Mouse (Mus musculus) embryonic facial prominence, embryonic 14.5 days (tissue): Measurements from ENCODE around the gene Mns1. TPM values are rescaled to one million over a fixed set of nuclear protein-coding genes. Genes with fewer than 3 reads are reported as not detected.
A peak's percentile ranks its signal among the peaks of the same experiment; 100 is the strongest.
"Not testable (repeated sequence)": the region's sequence is repeated elsewhere in the genome, so short reads cannot be mapped to it uniquely, and the experiment has no call there.

Source experiments
- ATAC-seq: fragments of 200-750 bp; cut with Nextera tagmentation; 2 replicates; pipeline ENCODE4 v1.8.0; 2017; ENCODE audit warnings: low read depth, moderate number of reproducible peaks, moderate TSS enrichment
- DNase-seq: peaks from one replicate; pipeline ENCODE4 v3.0.0-alpha.2; 2015; ENCODE audit warnings: low spot score
- H3K27ac ChIP-seq: fragments of 300-500 bp; sonication (generic); replicated peaks from 2 replicates; pipeline ENCODE4 v1.5.1; 2014; ENCODE audit warnings: low read depth, mild to moderate bottlenecking, low read length, moderate library complexity
- H3K27me3 ChIP-seq: fragments of 300-500 bp; sonication (generic); replicated peaks from 2 replicates; pipeline ENCODE4 v1.6.1; 2014; ENCODE audit warnings: low read length; ENCODE audit not compliant: control insufficient read depth, insufficient read depth
- H3K36me3 ChIP-seq: fragments of 300-500 bp; sonication (generic); 2 replicates; pipeline ENCODE4 v1.6.1; 2014; ENCODE audit warnings: low read length, mixed read lengths; ENCODE audit not compliant: control insufficient read depth, insufficient read depth
- H3K4me1 ChIP-seq: fragments of 300-500 bp; sonication (generic); 2 replicates; pipeline ENCODE4 v1.6.1; 2014; ENCODE audit warnings: antibody characterized with exemption, low read length; ENCODE audit not compliant: control insufficient read depth, insufficient read depth
- H3K4me2 ChIP-seq: fragments of 300-500 bp; sonication (generic); 2 replicates; pipeline ENCODE4 v1.6.1; 2014; ENCODE audit warnings: low read depth, mild to moderate bottlenecking, low read length, moderate library complexity, mixed read lengths
- H3K4me3 ChIP-seq: fragments of 300-500 bp; sonication (generic); 2 replicates; pipeline ENCODE4 v1.5.1; 2014; ENCODE audit warnings: low read depth, mild to moderate bottlenecking, low read length
- H3K9ac ChIP-seq: fragments of 300-500 bp; sonication (generic); 2 replicates; pipeline ENCODE4 v1.6.1; 2014; ENCODE audit warnings: low read depth, mild to moderate bottlenecking, low read length, moderate library complexity, mixed read lengths
- H3K9me3 ChIP-seq: fragments of 300-500 bp; sonication (generic); 2 replicates; pipeline ENCODE4 v1.6.1; 2016; ENCODE audit warnings: low read length; ENCODE audit not compliant: control insufficient read depth
- WGBS: fragments of 180-500 bp; shearing (Covaris S2); extraction: QIAGEN DNeasy Blood & Tissue Kit; methylation state at CpG from one replicate; pipeline ENCODE4 v1.1.7; 2014; 5-methylcytosine and 5-hydroxymethylcytosine counted together
- polyA plus RNA-seq: library from polyadenylated mRNA; unstranded; fragments of >200 nt; fragmentation: Nextera tagmentation; extraction: Ambion mirVana; gene quantifications from 2 replicates; pipeline ENCODE4 v1.2.1, GENCODE M21; 2014

Mns1 gene
- polyA plus RNA-seq, 1 experiment from 2014 or later, result 24.3 TPM

DNA sequence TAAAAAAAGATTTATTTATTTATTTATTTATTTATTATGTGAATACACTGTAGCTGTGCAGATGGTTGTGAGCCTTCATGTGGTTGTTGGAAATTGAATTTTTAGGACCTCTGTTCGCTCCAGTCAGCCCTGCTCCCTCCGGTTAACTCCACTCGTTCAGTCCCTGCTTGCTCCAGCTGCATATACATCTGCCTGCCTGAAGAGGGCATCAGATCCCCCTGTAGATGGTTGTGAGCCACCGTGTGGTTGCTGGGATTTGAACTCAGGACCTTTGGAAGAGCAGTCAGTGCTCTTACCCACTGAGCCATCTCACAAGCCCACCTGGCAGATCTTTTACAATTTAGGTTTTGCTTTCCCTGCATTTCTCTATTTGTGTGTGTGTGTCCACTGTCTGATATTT lies 36.0 kb upstream of the Mns1 start:
- not testable (repeated sequence) for DNase-seq, H3K4me3 ChIP-seq, H3K9me3 ChIP-seq, H3K27ac ChIP-seq, H3K4me1 ChIP-seq, H3K9ac ChIP-seq, H3K27me3 ChIP-seq, H3K36me3 ChIP-seq, ATAC-seq, H3K4me2 ChIP-seq
- WGBS, result 69% methylated on average over 4 of the region's 4 CpGs

GRCm38 (mm10) chr9:72403421-72403820 lies 34.4 kb upstream of the Mns1 start:
- H3K9me3 ChIP-seq, result no peaks in the 10 kb centered on the region
- WGBS, result 71% methylated on average over 6 of the region's 6 CpGs
- no peaks in the 10 kb centered on the region for H3K27me3 ChIP-seq
- no peak overlapping the region for H3K9ac ChIP-seq
- H3K36me3 ChIP-seq, result no peaks in the 10 kb centered on the region
- no peak overlapping the region for H3K27ac ChIP-seq
- H3K4me1 ChIP-seq, result no peaks in the 10 kb centered on the region
- DNase-seq (no peak), ATAC-seq (no peak)
- H3K4me2 ChIP-seq, result no peak overlapping the region
- H3K4me3 ChIP-seq, result no peak overlapping the region

DNA sequence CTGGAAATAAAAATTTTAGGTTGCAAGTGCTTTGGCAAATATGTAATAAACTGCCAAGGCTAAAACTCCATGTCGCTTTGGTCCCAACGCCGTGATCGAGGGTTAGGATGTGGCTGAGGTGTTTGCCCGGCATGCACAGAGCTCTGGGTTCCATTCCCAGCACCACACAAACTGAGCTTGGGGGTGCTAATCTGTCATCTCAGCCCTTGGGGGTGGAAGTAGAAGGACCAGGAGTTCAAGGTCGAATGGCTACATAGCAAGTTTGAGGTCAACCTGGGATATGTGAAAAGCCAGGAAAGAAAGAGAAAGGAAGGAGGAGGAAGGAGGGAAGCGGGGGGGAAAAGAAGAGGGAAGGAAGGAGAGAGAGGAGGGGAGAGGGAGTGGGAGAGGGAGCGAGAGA lies 33.4 kb upstream of the Mns1 start:
- no peak overlapping the region for H3K27ac ChIP-seq

DNA sequence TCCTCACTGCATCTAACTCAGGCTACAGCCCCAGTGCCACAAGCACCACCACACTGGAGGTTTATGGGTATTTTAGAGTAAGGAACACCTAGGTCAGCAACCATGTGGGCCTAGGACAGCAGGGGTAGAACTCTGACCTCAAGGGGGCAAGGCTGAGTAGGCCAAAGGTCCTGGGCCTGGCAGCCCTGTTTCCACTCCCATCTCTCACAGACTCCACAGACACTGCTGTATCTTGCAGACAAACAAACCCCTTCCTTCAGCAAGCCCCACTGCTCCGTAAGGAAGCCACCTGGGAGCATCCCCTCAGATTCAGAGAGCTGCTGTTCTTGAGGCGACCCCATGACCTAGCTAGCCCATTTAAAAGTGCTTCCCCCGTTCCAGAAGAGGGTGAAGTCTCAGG lies 32.9 kb upstream of the Mns1 start:
- no peaks in the 10 kb centered on the region for H3K27me3 ChIP-seq
- no peak overlapping the region for H3K27ac ChIP-seq
- no peak overlapping the region for H3K4me2 ChIP-seq
- no peak overlapping the region for H3K9ac ChIP-seq
- DNase-seq (no peak), ATAC-seq (no peak)
- H3K4me1 ChIP-seq, result no peaks in the 10 kb centered on the region
- no peaks in the 10 kb centered on the region for H3K36me3 ChIP-seq
- no peak overlapping the region for H3K4me3 ChIP-seq
- no peaks in the 10 kb centered on the region for H3K9me3 ChIP-seq
- 78% methylated on average over 3 of the region's 3 CpGs for WGBS

More for the DNA sequence above, 33.4 kb upstream of the Mns1 start:
- no peaks in the 10 kb centered on the region for H3K9me3 ChIP-seq
- DNase-seq, result no peak
- WGBS, result 83% methylated on average over 8 of the region's 8 CpGs
- H3K9ac ChIP-seq, result no peak overlapping the region
- no peak for ATAC-seq
- no peaks in the 10 kb centered on the region for H3K4me1 ChIP-seq
- no peak overlapping the region for H3K4me3 ChIP-seq
- no peak overlapping the region for H3K4me2 ChIP-seq
- no peaks in the 10 kb centered on the region for H3K36me3 ChIP-seq
- no peaks in the 10 kb centered on the region for H3K27me3 ChIP-seq

DNA sequence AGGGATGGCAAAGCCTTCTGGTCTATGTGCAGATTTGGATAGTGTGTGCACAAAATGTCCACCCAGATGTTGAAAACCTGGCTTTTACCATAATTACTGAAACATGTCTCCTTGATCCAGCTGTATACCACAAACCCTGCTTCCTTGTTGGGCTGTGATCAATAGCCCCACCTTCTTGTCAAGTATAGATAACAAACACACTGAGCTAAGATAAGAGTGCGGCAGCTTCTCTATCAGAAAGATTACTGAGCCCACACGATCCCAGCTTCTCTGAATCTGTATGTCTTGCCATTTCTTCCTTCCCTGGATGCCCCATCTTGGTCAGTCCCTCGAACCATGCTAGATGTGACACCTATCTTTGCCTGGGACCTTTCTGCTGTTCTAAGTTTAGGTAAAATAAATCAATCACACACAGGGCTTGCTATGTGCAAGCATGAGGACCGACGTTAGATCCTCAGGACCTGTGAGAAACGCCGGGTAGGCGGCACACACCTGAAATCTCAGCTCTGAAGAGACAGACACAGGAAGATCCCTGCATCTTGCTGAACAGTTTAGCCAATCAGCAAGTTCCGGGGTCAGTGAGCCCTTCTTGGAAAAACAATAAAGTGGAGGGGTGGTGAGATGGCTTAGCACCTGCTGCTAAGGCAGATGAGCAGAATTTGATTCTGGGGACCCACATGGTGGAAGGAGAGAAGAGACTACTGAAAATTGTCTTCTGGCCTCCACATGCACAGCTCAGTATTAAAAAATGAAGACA lies 31.8 kb upstream of the Mns1 start:
- no peaks in the 10 kb centered on the region for H3K27me3 ChIP-seq
- no peak overlapping the region for H3K4me3 ChIP-seq
- DNase-seq (no peak), ATAC-seq (no peak)
- H3K4me2 ChIP-seq, result no peak overlapping the region
- no peak overlapping the region for H3K9ac ChIP-seq
- no peak overlapping the region for H3K27ac ChIP-seq
- no peaks in the 10 kb centered on the region for H3K4me1 ChIP-seq
- no peaks in the 10 kb centered on the region for H3K36me3 ChIP-seq
- WGBS, result 90% methylated on average over 9 of the region's 9 CpGs
- H3K9me3 ChIP-seq, result no peaks in the 10 kb centered on the region

- H3K9me3 ChIP-seq, result no peaks in the 10 kb centered on the region
- peak overlapping the region; percentile 27 for H3K4me3 ChIP-seq
- H3K4me2 ChIP-seq, result peak overlapping the region; percentile 47
- H3K36me3 ChIP-seq, result no peaks in the 10 kb centered on the region
- peak overlapping the region; percentile 39 for H3K9ac ChIP-seq
- H3K27me3 ChIP-seq, result no peaks in the 10 kb centered on the region
- DNase-seq (peak; percentile 89), ATAC-seq (peak; percentile 94)
- no peak overlapping the region for H3K27ac ChIP-seq
- WGBS, result 9% methylated on average over 12 of the region's 12 CpGs
- H3K4me1 ChIP-seq, result no peaks in the 10 kb centered on the region
Measured at GRCm38 (mm10) chr9:72408131-72408586, 29.7 kb upstream of the Mns1 start.

- 38% methylated on average over 15 of the region's 15 CpGs for WGBS
- ATAC-seq, result no peak
- H3K9ac ChIP-seq, result no peak overlapping the region
Measured at GRCm38 (mm10) chr9:72409381-72410225, 28.2 kb upstream of the Mns1 start.

DNA sequence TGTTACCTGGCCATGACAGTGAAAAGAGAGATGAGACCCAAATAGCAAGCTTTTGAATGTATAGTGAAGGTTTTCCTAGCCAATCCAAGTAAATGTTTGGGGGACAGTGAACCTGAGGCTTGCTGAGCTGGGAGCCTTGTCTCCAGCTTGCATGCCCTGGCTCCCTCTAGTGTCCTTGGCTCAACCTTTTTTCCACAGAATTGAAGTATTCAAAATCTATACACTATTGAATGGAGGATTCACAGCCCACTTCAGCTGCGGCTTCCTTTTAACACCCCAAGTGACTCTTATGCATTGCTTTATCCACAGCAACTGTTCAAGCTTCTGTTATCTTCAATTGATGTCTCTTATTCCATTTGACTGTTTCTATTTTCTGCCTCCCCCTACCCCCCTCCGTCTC lies 26.1 kb upstream of the Mns1 start:
- Histone ChIP-seq H3K4me3 (no peak overlapping the region), H3K36me3 (no peaks in the 10 kb centered on the region), H3K9me3 (no peaks in the 10 kb centered on the region), H3K4me1 (no peaks in the 10 kb centered on the region), H3K27me3 (no peaks in the 10 kb centered on the region), H3K9ac (no peak overlapping the region), H3K27ac (no peak overlapping the region), H3K4me2 (no peak overlapping the region)
- WGBS, result 85% methylated on average over 2 of the region's 2 CpGs
- ATAC-seq, result no peak
- no peak for DNase-seq

More at GRCm38 (mm10) chr9:72409381-72410225, 28.2 kb upstream of the Mns1 start:
- no peak overlapping the region for H3K4me2 ChIP-seq
- H3K36me3 ChIP-seq, result no peaks in the 10 kb centered on the region
- H3K27ac ChIP-seq, result no peak overlapping the region
- H3K9me3 ChIP-seq, result no peaks in the 10 kb centered on the region
- H3K4me1 ChIP-seq, result no peaks in the 10 kb centered on the region
- no peak for DNase-seq
- no peak overlapping the region for H3K4me3 ChIP-seq
- no peaks in the 10 kb centered on the region for H3K27me3 ChIP-seq
